Mouse (Mus musculus) urinary bladder, adult 2 months (tissue): ENCODE data around the gene Gm39566. TPM values are rescaled to one million over a fixed set of nuclear protein-coding genes. Genes with fewer than 3 reads are reported as not detected.

ENCODE experiments used
- DNase-seq: peaks from one replicate; pipeline ENCODE4 v3.0.0; 2022; ENCODE audit warnings: low spot score
- polyA plus RNA-seq: library from polyadenylated mRNA; depleted of rRNA; stranded (reverse); fragments of >200 nt; gene quantifications from 2 replicates; pipeline ENCODE4 v1.2.3, GENCODE M21; 2012

Gene Gm39566
- polyA plus RNA-seq, 1 experiment, result not detected

DNA sequence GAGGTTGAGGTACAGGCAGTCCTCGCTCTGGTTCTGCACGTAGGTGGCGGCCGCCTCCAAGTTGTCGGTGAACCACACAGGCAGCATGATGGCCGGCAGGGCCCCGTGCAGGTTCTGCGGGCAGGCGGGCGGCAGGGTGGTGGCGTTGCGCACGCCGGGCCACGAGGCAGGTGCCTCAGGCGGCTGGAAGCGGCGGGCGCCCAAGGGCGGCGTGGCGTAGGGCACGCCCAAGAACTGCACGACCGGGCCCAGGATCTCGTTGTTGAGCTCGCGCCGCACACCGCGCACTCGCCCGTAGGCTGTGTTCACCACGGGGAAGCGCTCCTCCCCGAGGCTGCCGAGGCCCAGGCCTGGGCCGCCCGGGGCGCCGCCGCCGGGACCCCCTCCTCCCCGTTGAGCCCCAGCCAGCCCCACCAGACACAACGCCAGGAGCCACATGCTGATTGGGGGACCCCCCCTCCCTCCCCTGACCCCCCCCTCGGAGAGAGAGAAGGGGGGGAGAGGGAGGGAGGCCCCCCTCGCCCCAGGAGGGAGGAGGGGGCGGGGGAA is 19.0 kb upstream of the Gm39566 start:
- DNase-seq, result no peak

GRCm38 (mm10) chr11:69833554-69833953 is 18.5 kb upstream of the Gm39566 start:
- DNase-seq, result no peak

GRCm38 (mm10) chr11:69828832-69829231 is 13.7 kb upstream of the Gm39566 start:
- DNase-seq, result no peak

DNA sequence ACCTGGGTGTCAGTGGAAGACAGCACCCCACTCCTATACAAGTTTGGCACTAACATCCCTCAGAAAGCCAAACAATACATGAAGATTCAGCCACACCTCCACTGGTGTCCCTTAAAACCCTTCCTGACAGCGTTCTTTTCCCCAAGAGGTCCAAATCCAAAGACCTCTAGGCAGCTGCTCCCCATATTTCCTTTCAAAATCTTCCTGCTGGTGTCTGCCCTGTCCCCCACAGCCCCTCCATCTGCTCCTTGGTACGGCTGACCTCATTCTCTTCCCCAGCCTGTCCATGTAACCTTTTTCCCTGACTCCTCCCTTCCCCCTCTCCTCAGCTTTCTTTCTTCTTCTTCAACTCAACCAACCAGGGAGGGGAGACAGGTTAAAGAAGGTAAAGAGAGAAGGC is 8.4 kb upstream of the Gm39566 start:
- no peak for DNase-seq

- DNase-seq, result no peak
Measured at GRCm38 (mm10) chr11:69822080-69822479, 7.0 kb upstream of the Gm39566 start, which contains the start of gene Spem1. Gene Spem1 (minus strand): TSS chr11:69822180.

GRCm38 (mm10) chr11:69818871-69819270 is 3.8 kb upstream of the Gm39566 start:
- no peak for DNase-seq

DNA sequence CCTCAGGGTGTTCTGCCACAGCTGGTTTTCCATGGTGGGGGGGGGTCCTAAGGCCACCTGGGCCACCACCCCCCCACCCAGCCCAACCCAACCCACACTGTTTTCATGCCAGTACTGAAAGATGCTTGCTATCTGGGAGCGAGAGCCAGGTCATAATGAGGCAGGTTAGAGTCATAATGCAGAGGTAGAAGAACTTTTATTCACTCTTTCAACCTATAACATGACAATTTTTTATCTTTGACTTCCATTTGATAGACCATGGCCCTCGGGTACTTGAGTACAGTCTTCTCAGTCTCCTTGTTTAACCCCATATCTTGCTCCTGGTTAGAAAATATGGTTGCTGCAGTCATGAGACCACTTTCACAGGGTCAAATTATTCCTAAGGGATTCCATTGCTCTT is 3.3 kb upstream of the Gm39566 start, which contains the start of gene Spem2:
Gene Spem2 (minus strand): TSS at position 101 of the 400 bp plus-strand sequence.
- no peak for DNase-seq

- DNase-seq, result no peak
Measured at GRCm38 (mm10) chr11:69816520-69816919, 1.4 kb upstream of the Gm39566 start.

DNA sequence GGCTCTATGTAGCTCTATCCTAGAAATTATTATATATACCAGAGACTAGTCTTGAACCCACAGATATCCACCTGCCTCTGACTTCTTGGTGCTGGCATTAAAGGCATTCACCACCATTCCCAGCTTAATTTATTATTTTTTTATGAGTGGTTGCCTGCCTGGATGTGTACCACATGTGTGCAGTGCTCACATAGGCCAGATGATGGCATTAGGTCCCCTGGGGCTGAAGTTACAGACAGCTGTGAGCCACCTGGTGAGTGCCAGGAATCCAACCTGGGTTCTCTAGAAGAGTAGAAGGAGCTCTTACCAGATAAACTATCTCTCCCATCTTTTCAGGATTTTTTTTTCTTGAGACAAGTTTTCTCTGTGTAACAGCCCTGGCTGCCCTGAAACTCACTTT is 4.8 kb downstream of the Gm39566 start:
- DNase-seq, result no peak

DNA sequence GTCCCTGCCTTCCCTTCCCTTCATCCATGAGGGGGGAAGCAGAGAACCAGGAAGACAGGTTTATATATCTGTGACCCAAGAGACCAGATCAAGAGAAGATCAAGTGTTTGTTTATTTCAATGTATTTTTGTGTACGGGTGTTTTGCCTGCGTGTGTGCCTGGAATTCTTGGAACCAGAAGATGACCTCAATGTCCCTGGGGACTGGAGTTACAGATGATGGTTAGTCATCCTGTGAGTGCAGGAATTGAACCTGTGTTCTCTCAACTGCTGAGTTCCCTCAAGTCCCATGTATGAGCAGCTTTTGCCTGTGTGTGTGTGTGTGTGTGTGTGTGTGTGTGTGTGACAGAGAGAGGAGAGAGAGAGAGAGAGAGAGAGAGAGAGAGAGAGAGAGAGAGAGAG is 7.5 kb downstream of the Gm39566 start:
- DNase-seq, result no peak

GRCm38 (mm10) chr11:69806378-69806777 is 8.7 kb downstream of the Gm39566 start:
- no peak for DNase-seq

GRCm38 (mm10) chr11:69804972-69805909 is 9.9 kb downstream of the Gm39566 start, which contains the start of gene Tmem102:
Gene Tmem102 (minus strand): TSS chr11:69805624.
- no peak for DNase-seq

- DNase-seq, result no peak
Measured at GRCm38 (mm10) chr11:69804652-69804940, 10.5 kb downstream of the Gm39566 start.

GRCm38 (mm10) chr11:69803786-69804651 is 11.1 kb downstream of the Gm39566 start:
- peak; percentile 66 for DNase-seq

- DNase-seq, result no peak
Measured at GRCm38 (mm10) chr11:69803328-69803727, 11.8 kb downstream of the Gm39566 start.

DNA sequence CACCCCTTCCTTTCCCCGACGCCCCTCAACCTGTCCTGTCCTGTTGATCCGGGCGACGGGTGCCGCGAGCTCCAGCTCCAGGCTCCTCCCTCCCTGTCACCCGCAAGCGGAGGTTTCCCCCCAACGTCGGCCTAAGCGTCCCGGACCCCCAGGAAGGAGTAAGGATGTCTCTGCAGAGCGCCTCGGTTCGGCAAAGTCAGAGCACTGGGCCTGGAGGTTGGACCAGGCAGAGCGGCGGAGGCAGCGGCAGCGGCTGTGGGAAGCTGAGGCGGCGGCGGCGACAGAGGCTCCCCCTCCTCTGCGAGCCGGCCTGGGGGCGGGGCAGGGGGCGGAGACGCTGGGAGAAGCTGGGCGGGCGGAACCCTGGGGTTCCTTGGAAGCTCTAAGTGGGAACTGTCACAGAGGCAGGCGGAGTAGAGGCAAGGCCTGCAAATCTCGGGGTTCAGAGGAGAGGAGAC is 12.4 kb downstream of the Gm39566 start:
- DNase-seq, result peak; percentile 75

DNA sequence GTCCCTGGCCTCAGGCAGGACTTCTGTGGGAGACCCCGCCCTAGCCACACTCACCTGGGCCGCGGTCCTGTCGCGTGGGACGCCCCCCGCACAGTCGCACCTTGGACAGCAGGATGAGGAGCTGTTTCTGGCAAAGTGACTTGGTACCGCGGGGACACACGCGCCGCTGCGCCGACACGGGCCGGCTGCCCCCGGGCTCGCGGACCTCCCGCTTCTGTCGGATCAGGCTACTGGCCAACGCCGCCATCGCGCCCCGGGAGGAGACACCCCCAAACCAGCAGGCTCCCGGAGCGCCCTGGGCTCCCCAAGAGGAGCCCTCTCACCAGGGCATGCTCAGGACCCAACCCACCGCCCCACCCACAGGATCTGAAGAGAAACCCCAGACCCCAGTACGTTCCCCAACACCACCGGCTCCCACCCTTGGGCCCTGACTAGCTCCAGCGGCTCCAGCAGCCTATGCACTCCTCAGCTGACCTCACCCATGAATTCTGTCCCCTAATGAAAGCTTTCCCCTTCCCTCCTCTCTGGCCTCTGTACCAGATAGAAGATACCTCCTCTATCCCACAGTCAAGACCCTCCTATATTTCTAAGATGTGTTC is 13.6 kb downstream of the Gm39566 start, which contains the start of gene Fgf11:
Gene Fgf11 (minus strand): TSS at position 479 of the 599 bp plus-strand sequence.
- no peak for DNase-seq

DNA sequence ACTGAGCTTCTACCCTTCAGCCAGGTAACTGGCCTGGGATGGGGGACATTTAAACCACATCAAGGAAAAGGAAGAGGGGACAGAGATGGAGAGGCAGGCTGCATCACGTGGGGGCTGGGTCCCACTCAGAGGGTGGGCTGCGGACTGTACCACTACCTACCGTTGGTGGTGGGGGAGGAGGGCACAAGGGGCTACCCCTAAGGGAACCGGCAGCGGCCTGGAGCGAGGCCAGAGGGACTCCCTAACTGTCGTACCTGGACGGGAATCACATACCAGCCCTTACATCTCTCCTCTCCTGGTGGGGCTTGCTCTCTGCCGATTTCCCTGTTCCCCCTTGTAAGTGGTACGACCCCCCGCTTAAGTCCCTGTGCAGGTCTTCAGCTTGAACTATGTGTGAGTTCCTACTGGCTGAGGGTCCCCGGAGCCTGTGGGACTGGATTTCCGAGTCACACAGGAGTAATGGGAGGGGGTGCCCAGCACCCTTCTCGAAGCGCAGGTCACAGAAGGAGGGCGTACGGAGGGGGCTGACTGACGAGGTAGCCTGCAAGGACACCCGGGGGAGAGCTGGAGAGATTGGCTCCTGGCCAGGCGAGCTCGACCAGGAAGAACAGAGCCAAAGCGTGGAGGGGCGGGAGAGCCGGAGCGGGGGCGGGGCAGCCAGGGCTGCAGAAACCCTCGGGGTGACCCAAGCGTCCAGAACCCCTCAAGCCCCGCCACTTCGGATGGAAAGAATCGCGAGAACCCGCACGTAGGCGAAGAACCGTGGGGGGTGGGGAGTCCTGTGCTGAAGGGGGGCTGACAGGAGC is 14.5 kb downstream of the Gm39566 start:
- DNase-seq, result no peak

DNA sequence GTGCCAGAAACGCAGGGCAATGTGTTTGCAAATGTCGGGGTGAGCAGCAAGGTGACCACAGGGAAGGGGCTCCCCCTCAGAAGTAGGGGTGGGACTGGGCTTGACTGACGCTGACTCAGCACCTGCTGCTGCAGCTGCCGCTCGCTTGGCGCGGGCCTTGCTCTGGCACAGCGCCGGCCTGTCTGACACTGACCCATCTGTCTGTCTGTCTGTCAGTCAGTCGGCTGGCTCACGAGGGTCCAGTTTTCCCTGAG is 15.0 kb downstream of the Gm39566 start:
- DNase-seq, result no peak

DNA sequence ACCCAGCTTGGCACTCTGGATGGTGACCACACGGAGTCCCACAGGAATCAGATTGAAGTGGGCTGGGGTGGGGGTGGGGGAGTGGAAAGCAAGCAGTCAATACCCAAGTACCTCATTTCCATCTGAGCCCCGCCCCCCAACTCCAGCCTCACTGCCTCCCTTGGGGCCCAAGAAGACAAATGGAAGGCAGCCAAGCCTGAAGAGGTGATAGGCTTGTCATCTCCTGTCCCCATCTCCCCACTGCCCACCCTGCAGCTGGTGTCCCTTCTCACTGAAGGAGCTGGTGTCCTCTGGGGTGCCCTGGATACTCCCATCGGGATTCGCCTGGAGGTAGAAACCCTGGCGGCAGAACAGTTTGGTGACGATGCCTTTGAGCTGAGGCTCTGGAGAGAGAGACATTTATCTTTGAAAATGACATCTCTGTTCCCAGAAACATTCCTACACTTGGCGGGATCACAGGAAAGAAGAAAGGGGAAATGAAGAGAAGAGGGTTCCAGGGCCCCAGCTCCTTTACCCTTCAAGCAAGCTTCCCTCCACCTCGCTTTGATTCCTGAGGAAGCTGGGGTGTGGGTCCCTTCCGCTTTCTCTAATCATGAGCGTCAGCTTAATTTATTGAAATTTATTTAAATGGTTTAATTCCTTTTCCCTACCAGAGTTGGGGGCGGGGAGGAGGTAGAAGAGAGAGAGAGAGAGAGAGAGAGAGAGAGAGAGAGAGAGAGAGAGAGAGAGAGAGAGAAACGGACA is 15.5 kb downstream of the Gm39566 start:
- no peak for DNase-seq
